Mouse (Mus musculus) thymus, postnatal 10 days (tissue): ENCODE results near the gene Atp8b4.
"Not testable (repeated sequence)": the region's sequence is repeated elsewhere in the genome, so short reads cannot be mapped to it uniquely, and the experiment has no call there.

Experiments used
- DNase-seq, 2 experiments: peaks; one replicate each; pipeline ENCODE4 v3.0.0; 2021; ENCODE audit warnings: low spot score in 2 of 2

The Atp8b4 gene

DNA sequence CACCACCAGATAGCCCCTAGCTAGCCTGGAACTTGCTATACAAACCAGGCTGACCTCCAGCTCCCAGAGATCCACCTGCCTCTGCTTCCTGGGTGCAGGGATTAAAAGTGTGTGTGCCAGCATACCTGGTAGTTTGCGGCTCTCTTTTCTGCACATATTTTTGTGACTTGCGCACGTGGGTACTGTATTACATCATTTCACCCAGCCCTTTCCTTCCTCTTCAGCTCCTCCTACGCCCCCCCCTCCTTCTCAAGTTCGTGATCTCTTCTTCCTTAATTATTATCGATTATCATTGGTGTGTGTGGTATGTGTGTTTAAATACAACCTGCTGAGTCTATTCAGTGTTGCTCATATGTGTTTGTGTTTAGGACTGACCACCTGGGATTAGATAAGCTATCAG, at the start of gene Atp8b4:
Gene Atp8b4, minus strand, starts transcription at position 154 of the 400 bp plus-strand sequence.
- DNase-seq: no peak

DNA sequence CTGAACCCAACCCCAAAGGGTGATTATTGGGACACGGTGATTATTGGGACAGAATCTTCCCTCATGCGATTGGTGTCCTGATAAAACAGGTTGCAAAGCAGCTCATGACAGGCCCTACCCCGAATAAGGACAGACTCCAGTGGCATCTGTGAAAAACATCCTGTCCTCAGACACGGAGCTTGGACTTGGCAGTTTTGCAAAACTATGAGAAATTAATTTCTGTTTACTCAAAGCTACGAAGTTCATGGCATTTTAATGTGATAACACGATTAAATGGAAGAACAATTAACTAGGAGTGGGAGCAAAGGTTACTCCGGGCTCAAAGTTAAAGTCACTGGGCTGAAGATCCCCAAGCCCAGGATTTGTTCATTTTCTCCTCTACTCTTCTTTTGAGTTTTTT, 49.2 kb upstream of the Atp8b4 start:
- no peak for DNase-seq

DNA sequence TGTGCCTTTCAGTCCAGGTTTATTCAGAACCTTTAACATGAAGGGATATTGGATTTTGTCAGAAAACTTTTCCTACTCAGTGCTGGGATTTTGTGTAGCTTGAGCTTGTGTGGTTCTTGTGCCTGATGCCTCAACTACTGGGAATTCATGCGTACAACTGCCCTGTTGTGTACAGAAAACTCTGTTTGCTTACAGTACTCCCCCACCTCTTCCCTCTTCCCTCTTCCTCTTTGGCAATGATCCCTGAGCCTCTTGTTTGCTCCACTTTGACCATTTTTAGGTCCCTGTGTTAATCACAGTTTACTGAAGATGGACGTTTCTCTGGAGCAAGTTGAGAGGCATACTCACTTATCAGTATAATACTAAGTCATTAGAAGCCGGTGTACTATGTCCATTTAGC, 45.9 kb upstream of the Atp8b4 start:
- DNase-seq: no peak

DNA sequence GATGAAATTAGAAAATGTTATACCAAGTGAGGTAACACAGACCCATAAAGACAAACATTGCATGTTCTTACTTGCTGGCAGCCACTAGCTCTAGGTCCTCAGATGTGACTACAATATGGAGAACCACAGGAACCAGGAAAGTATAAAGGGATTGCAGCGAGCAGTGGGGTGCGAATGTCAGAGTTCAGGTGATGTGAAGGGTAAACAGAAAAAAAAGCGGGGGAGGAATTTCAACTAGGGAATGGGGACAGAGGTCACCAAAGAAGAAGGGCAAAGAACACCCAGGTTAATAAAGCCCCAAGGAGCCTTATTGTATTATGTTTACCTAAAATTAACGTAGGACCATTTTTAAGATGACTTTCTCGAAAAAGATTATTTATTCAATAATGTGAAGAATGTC, 44.8 kb upstream of the Atp8b4 start:
- no peak for DNase-seq

DNA sequence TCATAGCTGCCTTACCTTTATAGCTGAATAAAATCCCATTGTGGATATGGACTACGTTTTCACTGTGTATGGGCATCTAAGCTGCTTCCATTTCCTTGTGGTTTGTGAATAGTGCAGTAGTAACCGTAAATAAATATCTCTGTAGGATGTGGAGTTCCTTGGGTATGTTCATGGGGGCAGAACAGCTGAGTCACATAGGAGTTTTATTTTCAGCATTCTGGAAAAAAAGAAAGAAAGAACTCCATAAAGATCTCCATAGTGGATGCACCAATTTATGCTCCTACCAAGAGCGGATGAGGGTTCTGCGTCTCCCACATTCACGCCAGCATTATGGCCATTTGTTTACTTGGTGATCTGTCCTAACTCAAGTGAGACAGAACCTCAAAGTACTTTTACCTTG, 41.7 kb upstream of the Atp8b4 start:
- DNase-seq: no peak

DNA sequence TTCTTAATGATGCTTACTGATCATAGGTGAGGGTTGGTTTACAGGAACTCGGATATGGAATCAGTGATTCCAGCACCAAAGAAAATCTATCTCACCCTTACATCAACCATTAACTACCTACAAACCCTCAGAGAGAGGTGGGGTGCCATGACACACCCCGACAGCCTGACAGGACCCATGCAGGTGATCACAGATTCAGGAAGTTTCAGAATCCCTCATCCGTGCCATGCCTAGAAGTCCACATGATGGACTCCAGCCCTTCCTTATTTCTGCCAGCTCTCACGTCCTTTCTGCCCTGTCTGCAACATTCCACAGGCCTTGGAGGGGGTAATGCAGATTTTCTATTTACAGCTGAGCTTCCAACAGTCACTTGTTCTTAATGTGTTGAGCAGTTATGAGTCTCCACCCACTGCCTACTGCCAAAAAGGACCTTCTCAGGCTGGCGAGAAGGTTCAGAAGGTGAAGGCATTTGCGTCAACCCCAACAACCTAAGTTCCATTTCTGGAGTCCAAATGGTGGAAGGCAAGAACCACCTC, 40.0 kb upstream of the Atp8b4 start:
- DNase-seq: no peak

DNA sequence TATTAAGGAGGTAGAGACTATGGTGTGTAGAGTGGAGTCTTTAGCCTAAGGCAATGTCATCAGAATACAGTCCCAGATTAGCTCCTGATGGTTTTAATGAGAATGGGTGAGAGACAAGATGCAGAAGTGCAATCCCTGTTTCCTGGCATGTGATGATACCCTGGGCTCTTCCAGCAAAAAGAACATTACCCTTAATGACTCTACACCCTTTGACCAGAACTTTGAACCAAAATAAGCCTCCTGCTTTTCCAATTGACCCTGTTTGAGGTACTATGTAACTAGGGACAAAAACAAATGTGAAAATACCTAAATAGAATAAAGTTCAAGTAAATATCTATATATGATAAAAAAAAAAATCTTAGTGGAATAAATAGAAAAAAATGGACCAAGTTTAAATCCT, 37.2 kb upstream of the Atp8b4 start:
- no peak for DNase-seq

DNA sequence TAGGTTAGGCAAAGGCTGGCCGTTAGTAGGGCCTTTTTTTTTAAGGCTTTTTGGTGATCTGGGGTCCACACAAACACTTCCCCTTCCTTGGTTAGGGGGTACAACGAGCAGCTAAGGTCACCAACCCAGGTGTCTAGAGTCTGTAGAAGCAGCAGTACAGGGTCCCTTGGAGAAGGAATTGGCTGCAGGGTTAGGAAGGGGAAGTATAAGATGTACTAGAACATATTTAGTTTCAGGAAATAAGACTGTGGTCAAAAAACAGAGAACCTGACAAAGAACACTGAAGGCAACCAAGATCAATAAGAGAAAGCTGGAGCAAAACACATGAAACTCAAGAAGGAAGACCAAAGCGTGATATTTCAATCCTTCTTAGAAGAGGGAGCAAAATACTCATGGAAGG, 30.1 kb upstream of the Atp8b4 start:
- DNase-seq: no peak

DNA sequence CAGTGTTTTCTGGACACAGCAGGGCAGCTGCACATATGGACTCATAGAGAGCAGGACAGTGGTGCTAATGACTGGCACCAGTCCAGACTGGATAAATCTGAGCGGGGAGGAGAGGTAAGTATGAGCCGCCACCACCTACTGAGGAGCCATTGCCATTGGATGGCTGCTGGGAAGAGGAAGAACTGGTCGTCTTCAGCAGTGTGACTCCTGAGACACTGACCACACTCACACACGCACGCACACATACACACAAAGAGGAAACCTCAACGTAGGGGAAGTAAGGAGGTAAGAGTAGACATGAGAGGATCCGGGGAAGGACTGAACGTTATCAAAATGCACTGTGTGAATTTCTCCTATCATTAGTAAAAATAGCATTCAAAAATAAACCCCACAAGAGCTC, 27.0 kb upstream of the Atp8b4 start:
- no peak for DNase-seq

DNA sequence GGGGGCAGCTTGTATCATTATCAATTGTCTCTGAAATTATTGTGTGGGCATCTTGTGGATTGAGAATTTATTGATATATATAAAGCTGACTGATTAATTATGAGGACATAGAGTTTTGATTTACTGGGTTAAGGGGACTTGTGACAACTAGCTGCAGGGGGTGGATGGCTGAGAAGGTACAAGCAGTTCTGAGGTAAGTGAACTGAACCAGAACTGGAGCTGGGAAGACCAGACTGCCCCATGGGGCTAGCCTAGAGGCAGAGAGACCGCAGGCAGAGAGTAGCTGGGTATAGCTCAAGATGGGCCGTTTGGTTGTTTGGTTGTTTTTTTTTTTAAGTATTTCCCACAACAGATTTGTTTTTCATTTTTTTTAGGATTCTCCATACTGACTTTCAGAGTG, 23.8 kb upstream of the Atp8b4 start:
- no peak for DNase-seq

DNA sequence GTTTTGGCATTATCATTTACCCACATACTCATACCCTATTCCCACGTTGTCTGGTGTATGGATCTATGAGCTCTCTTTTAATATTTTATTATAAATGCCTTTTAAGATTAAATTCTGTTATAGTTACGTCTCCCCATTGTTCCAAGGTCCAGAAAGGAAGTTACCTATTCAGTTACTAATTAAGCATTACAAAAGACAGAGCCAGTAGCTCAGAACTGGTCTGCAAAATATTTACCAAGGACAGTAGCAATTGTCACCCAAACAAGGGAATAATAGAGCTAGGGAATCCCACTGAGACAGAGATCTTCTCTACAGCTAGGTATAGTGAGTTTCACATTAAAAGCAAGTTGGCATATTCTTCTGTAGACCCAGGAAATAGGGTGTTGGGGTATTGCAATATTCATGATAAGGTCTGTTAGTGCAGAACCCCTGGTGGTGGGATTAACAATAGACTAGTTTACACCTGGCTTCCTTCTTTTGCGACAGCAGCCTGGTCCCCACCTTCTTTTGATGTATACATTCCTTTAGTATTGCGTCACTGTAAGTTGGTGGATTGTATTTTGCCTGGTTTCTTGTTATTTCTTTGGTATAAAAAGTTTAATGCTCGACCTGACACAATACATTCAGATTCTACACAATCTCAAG, 22.7 kb upstream of the Atp8b4 start:
- not testable (repeated sequence) for DNase-seq

DNA sequence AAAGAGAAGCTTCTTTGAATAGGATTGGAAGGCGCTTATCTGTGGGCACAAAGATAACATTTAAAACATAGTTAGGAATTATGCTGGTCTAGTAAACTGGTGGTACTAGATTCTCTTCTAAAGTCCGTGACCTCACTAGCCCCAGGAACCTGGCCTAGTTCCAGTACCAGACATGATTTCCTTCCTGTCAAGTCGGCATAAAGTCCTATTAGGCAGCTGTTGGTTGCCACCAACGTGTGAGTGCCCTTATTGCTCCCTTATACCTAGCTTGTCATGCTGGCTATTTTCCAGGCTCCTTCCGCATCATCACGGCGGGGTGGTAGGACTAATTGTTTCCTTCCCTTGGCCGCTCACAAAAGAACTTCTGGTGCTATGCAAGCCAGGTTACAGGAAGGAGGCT, 21.6 kb upstream of the Atp8b4 start:
- DNase-seq: no peak

DNA sequence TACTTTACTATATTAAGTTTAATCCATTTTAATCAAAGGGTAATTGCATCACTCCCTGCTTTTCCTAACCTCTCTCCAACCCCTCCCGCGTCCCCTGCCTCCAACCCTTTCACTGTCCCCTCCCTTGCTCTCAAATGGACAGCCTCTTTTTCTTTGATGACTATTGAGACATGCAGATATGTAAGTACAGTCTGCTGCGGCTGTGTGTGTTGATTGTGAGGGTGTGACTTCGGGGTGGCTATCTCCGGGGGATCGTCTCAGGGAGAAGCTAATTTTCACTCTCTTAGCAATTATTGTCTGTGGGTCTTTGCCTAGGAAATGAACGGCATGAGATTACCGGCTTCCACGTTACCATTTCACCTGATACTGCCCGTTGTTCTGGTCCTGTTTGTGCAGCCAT, 21.0 kb upstream of the Atp8b4 start:
- DNase-seq: no peak

DNA sequence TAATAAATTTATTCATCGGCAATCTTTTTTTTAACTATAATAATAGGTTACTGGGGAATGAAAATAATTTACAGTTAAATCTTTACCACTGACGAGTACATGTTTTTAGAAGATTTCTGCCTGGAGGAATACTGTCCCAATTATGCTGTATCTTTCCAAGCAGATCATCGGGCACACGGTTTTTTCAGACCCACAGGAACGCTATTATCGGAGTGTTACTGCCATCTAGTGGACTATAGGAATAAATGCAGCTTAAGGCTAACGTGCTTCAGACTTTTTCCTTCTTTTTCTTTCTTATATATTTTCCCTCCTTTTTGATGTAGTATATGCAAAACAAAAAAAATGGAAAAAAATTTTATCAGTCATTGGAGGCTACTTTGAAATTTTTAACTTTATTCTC, 20.4 kb upstream of the Atp8b4 start:
- no peak for DNase-seq

DNA sequence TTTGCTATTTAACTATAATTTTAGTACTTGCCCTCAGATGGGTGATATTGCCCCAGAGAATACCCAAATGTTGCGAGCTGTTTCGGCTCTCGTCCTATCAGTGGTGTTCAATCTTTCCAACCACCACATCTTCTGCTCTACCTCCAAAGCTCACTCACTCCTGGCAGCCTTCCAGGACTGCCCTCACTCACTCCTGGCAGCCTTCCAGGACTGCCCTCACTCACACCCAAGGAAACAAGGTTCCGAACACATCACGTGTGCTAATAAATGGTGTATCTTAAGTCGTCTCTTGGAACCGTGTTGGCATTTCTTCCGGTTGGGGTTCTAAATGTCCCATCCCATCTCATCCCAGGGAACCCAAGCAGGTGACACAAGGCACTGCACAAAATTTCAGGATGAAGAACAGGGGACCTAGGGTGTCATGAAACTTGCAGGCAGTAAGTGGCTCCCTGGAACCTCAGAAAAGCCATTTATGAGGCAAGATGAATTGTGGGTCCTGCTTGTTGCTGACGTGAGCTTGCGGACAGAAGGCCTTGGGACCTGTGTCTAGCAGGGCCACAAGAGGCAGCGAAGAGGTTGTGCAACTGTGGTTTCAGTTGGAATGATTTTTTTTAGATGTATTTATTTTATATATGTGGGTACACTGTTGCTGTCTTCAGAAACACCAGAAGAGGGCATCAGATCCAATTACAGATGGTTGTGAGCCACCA, 19.6 kb upstream of the Atp8b4 start:
- no peak for DNase-seq

DNA sequence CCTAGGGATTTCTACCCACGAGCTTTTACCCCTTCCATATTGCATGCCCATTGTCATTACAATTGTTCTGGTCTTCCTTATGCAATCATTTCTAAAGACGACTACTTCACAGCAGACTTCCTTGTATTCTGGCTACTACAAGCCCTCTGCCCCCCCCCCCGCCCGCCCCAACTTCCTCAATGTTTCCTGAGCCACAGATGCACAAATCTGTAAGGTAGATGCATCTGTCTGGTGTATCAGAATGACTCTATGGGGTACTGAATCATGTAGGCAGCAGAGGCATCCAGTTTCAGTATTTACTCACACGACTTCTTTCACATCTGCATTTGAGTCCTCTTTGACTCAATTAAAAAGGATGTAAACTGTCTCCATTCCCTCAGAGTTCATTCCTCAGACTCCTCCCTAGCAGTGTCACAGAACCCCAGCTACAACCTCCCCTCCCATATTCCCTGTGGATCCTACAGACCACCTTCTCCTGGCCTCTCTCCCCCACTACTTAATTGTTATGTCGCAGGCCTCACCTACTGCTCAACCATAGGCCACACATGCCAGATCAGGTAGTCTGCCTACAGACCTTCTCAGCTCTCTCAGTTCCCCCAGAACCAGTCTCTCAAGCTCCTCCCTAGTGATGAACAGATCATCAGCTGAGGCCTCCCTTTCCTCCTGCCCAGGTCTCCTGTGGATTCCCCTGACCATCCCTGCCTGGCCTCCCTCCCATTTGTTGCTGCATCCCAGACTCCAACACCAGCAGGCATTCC, 14.8 kb upstream of the Atp8b4 start:
- no peak for DNase-seq

DNA sequence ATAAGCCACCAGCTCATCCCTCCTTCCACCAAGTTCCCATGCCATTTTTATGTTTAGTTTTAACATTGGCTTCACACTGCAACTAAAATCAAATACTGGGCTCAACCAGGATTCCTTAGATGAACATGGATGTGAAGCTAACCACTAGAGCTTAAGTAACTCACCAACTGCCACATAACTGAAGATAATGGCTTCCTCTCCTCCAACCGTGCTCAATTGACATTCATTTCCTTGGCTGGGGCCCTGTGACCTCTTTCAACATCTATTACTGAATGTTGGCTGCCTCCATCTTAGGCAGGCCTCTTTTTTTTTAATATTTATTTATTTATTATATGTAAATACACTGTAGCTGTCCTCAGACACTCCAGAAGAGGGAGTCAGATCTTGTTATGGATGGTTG, 7.8 kb upstream of the Atp8b4 start:
- DNase-seq: no peak

DNA sequence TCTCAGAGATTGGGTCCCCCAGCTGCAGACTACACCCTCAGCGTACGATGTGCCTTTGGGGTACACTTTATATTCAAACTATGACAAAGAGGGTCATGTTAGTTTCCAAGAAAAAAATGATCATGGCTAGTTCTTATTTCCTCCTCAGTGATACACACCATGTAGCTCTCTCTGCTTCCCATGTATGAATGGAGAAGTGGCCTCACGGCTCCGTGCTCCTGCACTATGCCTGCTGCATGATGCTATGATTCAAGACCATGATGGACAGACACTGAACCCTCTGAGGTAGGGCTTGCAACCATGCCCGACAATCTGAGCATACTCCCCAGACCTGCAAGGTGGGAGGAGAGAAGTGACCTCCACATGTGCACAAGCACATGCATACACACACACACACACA, 7.0 kb upstream of the Atp8b4 start:
- no peak for DNase-seq

DNA sequence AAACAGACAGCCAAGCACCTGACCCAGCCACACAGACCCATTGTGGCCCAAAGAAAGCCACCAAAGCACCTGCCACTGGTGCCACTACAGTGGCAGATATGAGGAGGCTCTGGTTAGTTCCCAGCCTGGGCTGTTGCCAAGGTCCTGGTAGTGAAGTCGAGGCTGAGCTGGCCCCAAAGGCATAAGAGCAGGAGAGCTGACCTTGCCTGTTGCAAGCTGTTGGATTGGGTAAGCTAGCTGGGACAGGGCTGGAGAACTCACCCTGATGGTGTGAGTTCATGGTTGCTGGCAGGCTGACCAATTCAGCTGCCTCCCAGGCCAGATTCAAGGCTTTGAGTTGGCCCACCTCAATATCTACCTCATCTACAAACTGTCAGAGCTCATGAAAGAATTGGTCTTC, 4.7 kb upstream of the Atp8b4 start:
- no peak for DNase-seq

DNA sequence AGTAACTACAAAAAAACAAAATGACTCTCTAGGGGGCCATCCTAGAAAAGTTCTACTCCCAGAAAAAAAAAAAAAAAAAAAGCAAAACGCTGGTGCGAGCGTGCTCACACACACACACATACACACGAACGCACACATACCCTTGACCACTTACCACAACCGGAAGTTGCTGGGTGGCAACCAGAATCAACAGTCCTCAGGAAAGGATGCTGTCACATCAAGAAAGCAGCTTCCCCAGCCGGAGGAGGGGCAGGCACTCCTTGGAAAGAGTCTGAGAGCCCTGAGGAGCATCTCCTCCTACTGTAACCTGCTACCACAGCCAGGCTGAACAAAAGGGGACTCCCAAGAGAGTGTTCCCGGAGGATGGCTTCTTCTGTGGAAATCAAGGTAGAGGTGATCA, 744 bp downstream of the Atp8b4 start:
- peak; percentile 17 to 38 for DNase-seq

DNA sequence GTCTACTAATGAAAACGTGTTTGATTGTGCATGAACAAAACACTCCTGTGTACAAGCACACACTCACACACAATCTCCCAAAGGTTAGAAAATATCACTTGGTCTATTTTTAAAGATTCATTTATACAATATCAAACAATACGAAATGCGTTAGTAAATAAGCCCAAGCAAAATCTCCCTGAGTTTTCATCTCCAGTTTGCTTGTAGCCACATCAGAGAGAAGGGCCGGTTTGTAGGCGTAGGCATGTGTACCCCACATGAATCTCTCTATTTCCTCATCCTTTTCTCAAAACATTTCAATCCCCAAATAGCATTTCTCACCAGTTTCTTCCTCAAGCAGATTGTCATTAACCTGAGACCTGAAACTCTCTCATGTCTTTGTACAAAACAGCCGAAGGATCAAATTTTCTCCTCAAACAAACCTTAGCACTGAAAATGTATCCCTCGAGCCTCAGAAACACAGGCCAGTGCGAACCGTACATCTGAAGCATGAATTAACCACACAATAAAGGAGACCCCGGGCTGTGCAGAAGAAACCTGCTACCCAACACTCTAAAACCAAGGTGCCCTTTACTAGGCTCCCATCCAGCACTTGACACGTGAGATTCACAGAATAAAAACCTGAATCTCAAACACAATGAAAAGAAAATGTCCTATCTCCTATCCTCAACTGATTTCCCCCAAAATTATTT, 1.6 kb downstream of the Atp8b4 start:
- no peak for DNase-seq

DNA sequence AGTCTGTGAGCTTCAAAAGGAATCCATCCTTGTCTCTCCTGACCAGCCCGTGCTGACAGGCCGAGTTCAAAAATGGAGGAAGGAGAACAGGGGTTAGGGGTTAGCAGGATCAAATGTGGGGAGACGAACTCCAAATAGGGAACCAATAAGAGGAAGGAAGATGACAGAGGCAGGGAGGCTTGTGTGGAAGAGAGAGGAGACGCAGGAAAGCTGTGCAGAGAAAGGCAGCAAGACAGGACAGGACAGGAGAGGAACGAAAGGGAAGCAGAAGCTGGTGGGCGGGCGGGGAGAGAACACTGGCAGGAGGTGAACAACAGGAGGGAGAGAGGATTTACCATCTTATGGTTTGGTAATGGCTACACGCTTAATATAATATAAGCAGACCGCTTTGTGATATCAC, 3.6 kb downstream of the Atp8b4 start:
- no peak for DNase-seq
